8 mouse cellular contexts compared by ENCODE assay signal in the genomic region with DNA sequence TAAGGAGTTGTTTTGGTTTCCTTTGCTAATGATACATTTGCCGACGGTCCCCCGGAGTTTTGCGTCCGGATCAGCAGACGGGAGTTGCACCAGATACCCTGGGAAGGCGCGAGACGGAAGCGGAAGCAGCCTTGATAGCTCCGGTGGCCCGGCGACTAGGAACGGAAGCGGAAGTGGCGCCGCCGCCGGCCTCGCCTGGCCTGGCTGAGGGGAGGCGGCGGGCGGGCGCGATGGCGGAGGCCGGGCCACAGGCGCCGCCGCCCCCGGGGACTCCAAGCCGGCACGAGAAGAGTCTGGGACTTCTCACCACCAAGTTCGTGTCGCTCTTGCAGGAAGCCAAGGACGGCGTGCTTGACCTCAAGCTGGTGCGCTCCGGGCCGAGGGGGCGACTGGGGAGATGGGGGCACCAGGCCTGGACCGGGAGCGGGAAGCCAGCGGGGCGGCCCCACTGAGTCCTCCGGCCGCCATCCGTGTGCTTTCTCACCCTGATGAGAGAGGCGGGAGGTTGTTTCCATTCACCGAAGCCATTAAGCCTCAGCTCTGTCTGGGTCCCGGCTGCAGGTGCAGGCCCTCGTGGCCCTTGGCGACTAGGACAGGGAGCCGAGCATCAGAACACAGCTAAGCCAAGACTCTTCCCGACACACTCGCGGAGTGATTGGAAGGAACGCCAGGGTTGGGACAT. TPM values are rescaled to one million over a fixed set of nuclear protein-coding genes. Genes with fewer than 3 reads are reported as not detected.
A peak's percentile ranks its signal among the peaks of the same experiment; 100 is the strongest.
DNase-seq lines count a peak whose midpoint lies in the region; ATAC-seq and TF ChIP-seq lines count a peak whose summit lies in the region.

A gene (plus strand): TSS at position 153 of the 682 bp plus-strand sequence.

- peaks cover 64% of the 10 kb centered on the region for H3K4me1 ChIP-seq in G1E (ENCODE audit: insufficient read depth, low read depth, low read length)
- H3K4me1 ChIP-seq in forebrain, embryonic 16.5 days (replicated peaks; ENCODE audit: control insufficient read depth, insufficient read depth, low read length), result peaks cover 20% of the 10 kb centered on the region
- H3K4me1 ChIP-seq in lung, embryonic 14.5 days (ENCODE audit: insufficient read depth), result 0 out of 2 replicates have a peak, but pooled peaks cover 6% of the 10 kb centered on the region
- H3K4me1 ChIP-seq in olfactory bulb, adult 2 months (ENCODE audit: control insufficient read depth, insufficient read depth, low read length), result peaks cover 9% of the 10 kb centered on the region
- H3K4me1 ChIP-seq in thymus, adult 2 months (replicated peaks; ENCODE audit: control insufficient read depth, insufficient read depth, low read length), result peaks cover 32% of the 10 kb centered on the region

- H3K27me3 ChIP-seq in G1E (ENCODE audit: insufficient read depth, low read length), result no peaks in the 10 kb centered on the region
- H3K27me3 ChIP-seq in forebrain, embryonic 16.5 days (replicated peaks; ENCODE audit: control insufficient read depth, insufficient read depth, low read length), result no peaks in the 10 kb centered on the region
- H3K27me3 ChIP-seq in lung, embryonic 14.5 days (ENCODE audit: insufficient read depth, low read length), result no peaks in the 10 kb centered on the region
- no peaks in the 10 kb centered on the region for H3K27me3 ChIP-seq in thymus, adult 2 months (ENCODE audit: control insufficient read depth, insufficient read depth, low read length)

- H3K9ac ChIP-seq in forebrain, embryonic 16.5 days (replicated peaks; ENCODE audit: low read depth, low read length), result peak within 1 kb of the TSS; percentile 88
- peak within 1 kb of the TSS; percentile 89 for H3K9ac ChIP-seq in lung, embryonic 14.5 days

- TF ChIP-seq POLR2A in olfactory bulb, adult 2 months (IDR thresholded peaks at IDR 0.05; ENCODE audit: insufficient read depth, low read depth, low read length), result peak; percentile 90
- TF ChIP-seq POLR2A in thymus, adult 2 months (IDR thresholded peaks at IDR 0.05; ENCODE audit: control insufficient read depth, extremely low read depth, insufficient read depth, low read length, poor library complexity), result peak; percentile 82

- peak; percentile 86 for ATAC-seq in G1E (ENCODE audit: extremely low read depth, insufficient number of reproducible peaks, low FRiP score, poor library complexity, severe bottlenecking)
- ATAC-seq in forebrain, embryonic 16.5 days, result peak; percentile 95
- ATAC-seq in lung, embryonic 14.5 days (ENCODE audit: insufficient read depth), result peak; percentile 89

- TF ChIP-seq CTCF in G1E (IDR thresholded peaks at IDR 0.05; ENCODE audit: low read depth, low read length), result no peak
- peak; percentile 15 for TF ChIP-seq CTCF in layer of hippocampus, adult 2 months (conservative IDR thresholded peaks at IDR 0.05)
- TF ChIP-seq CTCF in lung, embryonic 14.5 days (IDR thresholded peaks at IDR 0.05; ENCODE audit: low read depth), result no peak
- TF ChIP-seq CTCF in olfactory bulb, adult 2 months (IDR thresholded peaks at IDR 0.05; ENCODE audit: insufficient read depth, low read depth, low read length), result no peak
- TF ChIP-seq CTCF in thymus, adult 2 months (IDR thresholded peaks at IDR 0.05; ENCODE audit: borderline replicate concordance, control insufficient read depth, extremely low read depth, insufficient read depth, low read length, poor library complexity), result no peak

- H3K27ac ChIP-seq in forebrain, embryonic 16.5 days (ENCODE audit: low read length), result peak within 1 kb of the TSS; percentile 54; the same call in 1 of the 2 replicates
- H3K27ac ChIP-seq in layer of hippocampus, adult 2 months, result peak within 1 kb of the TSS; percentile 84
- H3K27ac ChIP-seq in lung, embryonic 14.5 days (ENCODE audit: low read depth), result peak within 1 kb of the TSS; percentile 70
- H3K27ac ChIP-seq in olfactory bulb, adult 2 months (ENCODE audit: insufficient read depth, low read depth, low read length), result 0 out of 2 replicates have a peak within 1 kb of the TSS, but pooled peaks have one; percentile 16
- peak within 1 kb of the TSS; percentile 92 for H3K27ac ChIP-seq in thymus, adult 2 months (ENCODE audit: control insufficient read depth, insufficient read depth, low read length)

- no peaks in the 10 kb centered on the region for H3K9me3 ChIP-seq in G1E (replicated peaks)
- H3K9me3 ChIP-seq in forebrain, embryonic 16.5 days (ENCODE audit: control insufficient read depth, low read length), result no peaks in the 10 kb centered on the region
- H3K9me3 ChIP-seq in lung, embryonic 14.5 days (ENCODE audit: low read depth, low read length), result no peaks in the 10 kb centered on the region

- peak within 1 kb of the TSS; percentile 98 for H3K4me3 ChIP-seq in G1E (ENCODE audit: low read depth, low read length)
- H3K4me3 ChIP-seq in forebrain, embryonic 16.5 days (replicated peaks; ENCODE audit: low read length), result peak within 1 kb of the TSS; percentile 89
- H3K4me3 ChIP-seq in layer of hippocampus, adult 2 months, result peak within 1 kb of the TSS; percentile 99
- H3K4me3 ChIP-seq in lung, embryonic 14.5 days (ENCODE audit: low read depth, low read length), result peak within 1 kb of the TSS; percentile 97
- H3K4me3 ChIP-seq in olfactory bulb, adult 2 months (ENCODE audit: insufficient read depth, low read depth, low read length), result peak within 1 kb of the TSS; percentile 85
- peak within 1 kb of the TSS; percentile 86 for H3K4me3 ChIP-seq in thymus, adult 2 months (ENCODE audit: control insufficient read depth, insufficient read depth, low read length)

- peaks cover 53% of the 10 kb centered on the region for H3K36me3 ChIP-seq in G1E (replicated peaks)
- H3K36me3 ChIP-seq in forebrain, embryonic 16.5 days (ENCODE audit: control insufficient read depth, insufficient read depth), result peaks cover 21% of the 10 kb centered on the region
- H3K36me3 ChIP-seq in lung, embryonic 14.5 days (ENCODE audit: insufficient read depth), result peaks cover 41% of the 10 kb centered on the region
- H3K36me3 ChIP-seq in thymus, adult 2 months (ENCODE audit: control insufficient read depth, insufficient read depth, low read length), result peaks cover 27% of the 10 kb centered on the region

- under 1% methylated on average over 56 of the region's 58 CpGs for WGBS in forebrain, embryonic 16.5 days
- 1% methylated on average over 58 of the region's 58 CpGs for WGBS in lung, embryonic 14.5 days
- WGBS in olfactory bulb, adult 2 months, result under 1% methylated on average over 58 of the region's 58 CpGs
- under 1% methylated on average over 58 of the region's 58 CpGs for WGBS in thymus, adult 2 months

- peak within 1 kb of the TSS; percentile 89 for H3K4me2 ChIP-seq in forebrain, embryonic 16.5 days (ENCODE audit: low read length)
- H3K4me2 ChIP-seq in lung, embryonic 14.5 days, result peak within 1 kb of the TSS; percentile 95

- DNase-seq in G1E (ENCODE audit: low spot score), result peak; percentile 93
- DNase-seq in cerebellum, adult 11-12 months, result peak; percentile 90
- peak; percentile 89 to 91 for DNase-seq in heart, postnatal 36 days
- peak; percentile 92 to 93 for DNase-seq in layer of hippocampus, adult 2 months (ENCODE audit: low spot score in 2 of 2)
- peak; percentile 96 for DNase-seq in lung, embryonic 14.5 days
- DNase-seq in thymus, adult 2 months, result peak; percentile 89

- intact Hi-C loops in heart, postnatal 36 days (cut with DNase I), result loop anchor here (1.0 kb wide), 1 partner anchor 29 kb away; a partner anchor contains a TSS

RNA-seq across cellular contexts. Expression of the gene that starts here (rescaled TPM):
- total RNA-seq in G1E (2014; fragmentation: Nextera tagmentation) (228 and 274 TPM in 2 replicates), G1E (2017) (40.1 and 42.5 TPM in 2 replicates)
- polyA plus RNA-seq in G1E (2012), result 69.8 and 79.2 TPM in 2 replicates
- polyA plus RNA-seq in forebrain, embryonic 16.5 days (2015; fragmentation: Nextera tagmentation; extraction: Ambion mirVana), result 44.9 and 46.8 TPM in 2 replicates
- 10 to 100 TPM; 18.9 to 20.0 TPM for total RNA-seq in heart, postnatal 36 days (2021)
- total RNA-seq in layer of hippocampus, adult 2 months (2021), result 10 to 100 TPM; 36.1 to 39.0 TPM
- polyA plus RNA-seq in lung, embryonic 14.5 days (2014; fragmentation: Nextera tagmentation; extraction: Ambion mirVana), result 102 and 112 TPM in 2 replicates
- polyA plus RNA-seq in olfactory bulb, adult 2 months (2012; ENCODE audit: insufficient read depth, insufficient read length, low replicate concordance, missing spikeins), result not detected in 2 replicates
- polyA plus RNA-seq in thymus, adult 2 months (2012; rRNA removed), result 474 and 475 TPM in 2 replicates

Comparison
In these comparisons a context has a peak if more than half of its experiments do, and no peak if none do; other contexts are left out.
1. Peak in every context shown above with its lines: DNase-seq, ATAC-seq, H3K4me3 ChIP-seq and H3K27ac ChIP-seq.
2. H3K27ac ChIP-seq: peak in every context shown above with its lines; median percentile 92 in thymus, adult 2 months; 84 in layer of hippocampus, adult 2 months; 70 in lung, embryonic 14.5 days; 54 in forebrain, embryonic 16.5 days; 16 in olfactory bulb, adult 2 months.